Mouse (Mus musculus) CD4-positive, CD25-positive, alpha-beta regulatory T cell, adult 2 months (primary cell): ENCODE data around the gene Fignl1.

Experiments
- DNase-seq: peaks from one replicate; pipeline ENCODE4 v3.0.0-alpha.2; 2012; ENCODE audit warnings: low read depth, low spot score

The Fignl1 gene

GRCm38 (mm10) chr11:11832755-11833084, 24.0 kb upstream of the Fignl1 start:
- DNase-seq: no peak

- no peak for DNase-seq
These were observed 23.4 kb upstream of the Fignl1 start for GRCm38 (mm10) chr11:11831940-11832754.

- no peak for DNase-seq
These were observed 22.8 kb upstream of the Fignl1 start for GRCm38 (mm10) chr11:11831526-11831925.

GRCm38 (mm10) chr11:11830884-11831495, 22.2 kb upstream of the Fignl1 start:
- no peak for DNase-seq

- DNase-seq: no peak
These were observed 20.6 kb upstream of the Fignl1 start for GRCm38 (mm10) chr11:11829161-11830000.

- DNase-seq: no peak
These were observed 20.0 kb upstream of the Fignl1 start for GRCm38 (mm10) chr11:11828761-11829160.

GRCm38 (mm10) chr11:11828251-11828650, 19.5 kb upstream of the Fignl1 start:
- peak; percentile 12 for DNase-seq

- DNase-seq: peak; percentile 26
These were observed 17.7 kb upstream of the Fignl1 start for GRCm38 (mm10) chr11:11826475-11826874.

GRCm38 (mm10) chr11:11825670-11826069, 16.9 kb upstream of the Fignl1 start:
- DNase-seq: peak; percentile 79

GRCm38 (mm10) chr11:11824970-11825635, 16.3 kb upstream of the Fignl1 start:
- no peak for DNase-seq

GRCm38 (mm10) chr11:11823980-11824911, 15.5 kb upstream of the Fignl1 start:
- no peak for DNase-seq

GRCm38 (mm10) chr11:11822181-11823095, 13.7 kb upstream of the Fignl1 start:
- DNase-seq: no peak

GRCm38 (mm10) chr11:11821387-11821975, 12.7 kb upstream of the Fignl1 start:
- DNase-seq: no peak

- DNase-seq: peak; percentile 41
These were observed 12.0 kb upstream of the Fignl1 start for GRCm38 (mm10) chr11:11820737-11821136.

- peak; percentile 90 for DNase-seq
These were observed 11.5 kb upstream of the Fignl1 start for GRCm38 (mm10) chr11:11820251-11820650.

- DNase-seq: no peak
These were observed 10.4 kb upstream of the Fignl1 start for GRCm38 (mm10) chr11:11819206-11819605.

- no peak for DNase-seq
These were observed 10.0 kb upstream of the Fignl1 start for GRCm38 (mm10) chr11:11818797-11819196.

GRCm38 (mm10) chr11:11815737-11816136, 7.0 kb upstream of the Fignl1 start:
- no peak for DNase-seq

- DNase-seq: peak; percentile 89
These were observed 3.2 kb upstream of the Fignl1 start for GRCm38 (mm10) chr11:11811906-11812480.
